ENCODE assay signal across 8 mouse cellular contexts in genomic region chr7:122067517-122068381, GRCm38 (mm10). TPM values are rescaled to one million over a fixed set of nuclear protein-coding genes. Genes with fewer than 3 reads are reported as not detected.
DNase-seq lines count a peak whose midpoint lies in the region; ATAC-seq and TF ChIP-seq lines count a peak whose summit lies in the region.

No protein-coding gene starts in this region.

- peaks cover 14% of the 10 kb centered on the region for H3K36me3 ChIP-seq in spleen, adult 2 months (ENCODE audit: control insufficient read depth, insufficient read depth, low read length)
- H3K36me3 ChIP-seq in forebrain, embryonic 12.5 days (replicated peaks), result peaks cover 38% of the 10 kb centered on the region
- H3K36me3 ChIP-seq in kidney, embryonic 15.5 days, result peaks cover 43% of the 10 kb centered on the region
- peaks cover 39% of the 10 kb centered on the region for H3K36me3 ChIP-seq in midbrain, embryonic 13.5 days

- no peak for TF ChIP-seq CTCF in spleen, adult 2 months (IDR thresholded peaks at IDR 0.05; ENCODE audit: extremely low read depth, insufficient read depth, insufficient read length, insufficient replicate concordance)

- peak; percentile 63 to 64 for DNase-seq in cerebellum, postnatal 10 days
- no peak for DNase-seq in cerebellum, adult 8-10 months
- peak in 1 of 2 experiments; percentile 19 for DNase-seq in spleen, adult 2 months (ENCODE audit: low read depth in 1 of 2, low spot score in 2 of 2)
- no peak for DNase-seq in spleen, adult 18-20 months

- H3K27me3 ChIP-seq in spleen, adult 2 months (ENCODE audit: control insufficient read depth, insufficient read depth, low read length), result no peaks in the 10 kb centered on the region
- no peaks in the 10 kb centered on the region for H3K27me3 ChIP-seq in forebrain, embryonic 12.5 days
- H3K27me3 ChIP-seq in kidney, embryonic 15.5 days, result no peaks in the 10 kb centered on the region
- no peaks in the 10 kb centered on the region for H3K27me3 ChIP-seq in midbrain, embryonic 13.5 days

- no peaks in the 10 kb centered on the region for H3K9me3 ChIP-seq in forebrain, embryonic 12.5 days
- H3K9me3 ChIP-seq in kidney, embryonic 15.5 days (replicated peaks), result no peaks in the 10 kb centered on the region
- H3K9me3 ChIP-seq in midbrain, embryonic 13.5 days, result no peaks in the 10 kb centered on the region

- H3K4me2 ChIP-seq in forebrain, embryonic 12.5 days, result peak overlapping the region; percentile 82
- peak overlapping the region; percentile 70 for H3K4me2 ChIP-seq in kidney, embryonic 15.5 days
- H3K4me2 ChIP-seq in midbrain, embryonic 13.5 days (replicated peaks), result peak overlapping the region; percentile 89

- H3K27ac ChIP-seq in spleen, adult 2 months (ENCODE audit: insufficient read depth, low read length), result peak overlapping the region; percentile 98
- peak overlapping the region; percentile 96 for H3K27ac ChIP-seq in forebrain, embryonic 12.5 days
- H3K27ac ChIP-seq in kidney, embryonic 15.5 days, result peak overlapping the region; percentile 98
- peak overlapping the region; percentile 97 for H3K27ac ChIP-seq in midbrain, embryonic 13.5 days

- TF ChIP-seq POLR2A in spleen, adult 2 months (IDR thresholded peaks at IDR 0.05; ENCODE audit: low read depth, low read length), result no peak

- peaks cover 5% of the 10 kb centered on the region for H3K4me1 ChIP-seq in spleen, adult 2 months (ENCODE audit: control insufficient read depth, insufficient read depth, insufficient read length)
- peaks cover 29% of the 10 kb centered on the region for H3K4me1 ChIP-seq in forebrain, embryonic 12.5 days
- H3K4me1 ChIP-seq in kidney, embryonic 15.5 days, result peaks cover 33% of the 10 kb centered on the region
- H3K4me1 ChIP-seq in midbrain, embryonic 13.5 days (replicated peaks), result peaks cover 37% of the 10 kb centered on the region

- H3K9ac ChIP-seq in forebrain, embryonic 12.5 days, result peak overlapping the region; percentile 97
- H3K9ac ChIP-seq in kidney, embryonic 15.5 days, result peak overlapping the region; percentile 92
- H3K9ac ChIP-seq in midbrain, embryonic 13.5 days (replicated peaks), result peak overlapping the region; percentile 97

- 1% methylated on average over 58 of the region's 58 CpGs for WGBS in spleen, adult 2 months
- 2% methylated on average over 58 of the region's 58 CpGs for WGBS in forebrain, embryonic 12.5 days
- under 1% methylated on average over 58 of the region's 58 CpGs for WGBS in kidney, embryonic 15.5 days
- whole genome bisulfite sequencing in midbrain, embryonic 13.5 days, result 1% methylated on average over 58 of the region's 58 CpGs

- ATAC-seq in forebrain, embryonic 12.5 days (ENCODE audit: low FRiP score), result no peak
- ATAC-seq in kidney, embryonic 15.5 days (replicated peaks; ENCODE audit: low FRiP score), result peak; percentile 13
- peak; percentile 59; the same call in 1 of the 2 replicates for ATAC-seq in midbrain, embryonic 13.5 days
- no peak for ATAC-seq in activated CD4-positive, CD25-positive, alpha-beta regulatory T cell, adult 4 months

- peak overlapping the region; percentile 85 for H3K4me3 ChIP-seq in spleen, adult 2 months (ENCODE audit: extremely low read depth, insufficient read depth, insufficient read length)
- H3K4me3 ChIP-seq in forebrain, embryonic 12.5 days (replicated peaks), result peak overlapping the region; percentile 100
- H3K4me3 ChIP-seq in kidney, embryonic 15.5 days (replicated peaks), result peak overlapping the region; percentile 74
- peak overlapping the region; percentile 99 for H3K4me3 ChIP-seq in midbrain, embryonic 13.5 days (replicated peaks)

RNA-seq across cellular contexts. Expression of gene Ears2, which starts 0.7 kb away (rescaled TPM):
- 7.9 and 10.4 TPM in 2 replicates for polyA plus RNA-seq in spleen, adult 2 months (2012; rRNA removed)
- polyA plus RNA-seq in forebrain, embryonic 12.5 days (2016; fragmentation: Nextera tagmentation; extraction: Ambion mirVana), result 15.0 and 16.1 TPM in 2 replicates
- polyA plus RNA-seq in kidney, embryonic 15.5 days (2015; fragmentation: Nextera tagmentation; extraction: Ambion mirVana), result 18.6 TPM in 2 replicates
- polyA plus RNA-seq in midbrain, embryonic 13.5 days (2015; fragmentation: Nextera tagmentation; extraction: Ambion mirVana), result 10.4 and 10.7 TPM in 2 replicates
- 1 to 10 TPM; 3.8 to 4.7 TPM for polyA plus RNA-seq in activated CD4-positive, CD25-positive, alpha-beta regulatory T cell, adult 4 months (2017; shearing (Covaris generic))

RNA-seq across cellular contexts. Expression of gene Ubfd1, which starts 0.8 kb away (rescaled TPM):
- polyA plus RNA-seq in spleen, adult 2 months (2012; rRNA removed), result 15.4 and 16.2 TPM in 2 replicates
- 78.9 and 83.5 TPM in 2 replicates for polyA plus RNA-seq in forebrain, embryonic 12.5 days (2016; fragmentation: Nextera tagmentation; extraction: Ambion mirVana)
- polyA plus RNA-seq in kidney, embryonic 15.5 days (2015; fragmentation: Nextera tagmentation; extraction: Ambion mirVana), result 65.3 and 66.2 TPM in 2 replicates
- 69.5 and 74.8 TPM in 2 replicates for polyA plus RNA-seq in midbrain, embryonic 13.5 days (2015; fragmentation: Nextera tagmentation; extraction: Ambion mirVana)
- polyA plus RNA-seq in activated CD4-positive, CD25-positive, alpha-beta regulatory T cell, adult 4 months (2017; shearing (Covaris generic)), result 10 to 100 TPM; 10.1 to 12.7 TPM

RNA-seq across cellular contexts. Expression of gene Ndufab1, which starts 33.9 kb away (rescaled TPM):
- 103 and 141 TPM in 2 replicates for polyA plus RNA-seq in spleen, adult 2 months (2012; rRNA removed)
- polyA plus RNA-seq in forebrain, embryonic 12.5 days (2016; fragmentation: Nextera tagmentation; extraction: Ambion mirVana), result 572 and 610 TPM in 2 replicates
- polyA plus RNA-seq in kidney, embryonic 15.5 days (2015; fragmentation: Nextera tagmentation; extraction: Ambion mirVana), result 703 and 789 TPM in 2 replicates
- polyA plus RNA-seq in midbrain, embryonic 13.5 days (2015; fragmentation: Nextera tagmentation; extraction: Ambion mirVana), result 635 and 660 TPM in 2 replicates
- polyA plus RNA-seq in activated CD4-positive, CD25-positive, alpha-beta regulatory T cell, adult 4 months (2017; shearing (Covaris generic)), result 100 to 1,000 TPM; 148 to 236 TPM

RNA-seq across cellular contexts. Expression of gene Gga2, which starts 46.7 kb away (rescaled TPM):
- polyA plus RNA-seq in spleen, adult 2 months (2012; rRNA removed), result 88.1 and 148 TPM in 2 replicates
- 72.5 and 73.7 TPM in 2 replicates for polyA plus RNA-seq in forebrain, embryonic 12.5 days (2016; fragmentation: Nextera tagmentation; extraction: Ambion mirVana)
- 89.4 and 95.4 TPM in 2 replicates for polyA plus RNA-seq in kidney, embryonic 15.5 days (2015; fragmentation: Nextera tagmentation; extraction: Ambion mirVana)
- polyA plus RNA-seq in midbrain, embryonic 13.5 days (2015; fragmentation: Nextera tagmentation; extraction: Ambion mirVana), result 55.4 and 58.0 TPM in 2 replicates
- 1 to 10 TPM in 1 of 2 experiments, under 1 TPM in 1; 0.83 to 2.4 TPM for polyA plus RNA-seq in activated CD4-positive, CD25-positive, alpha-beta regulatory T cell, adult 4 months (2017; shearing (Covaris generic))

Comparison
In these comparisons a context has a peak if more than half of its experiments do, and no peak if none do; other contexts are left out.
1. DNase-seq: peak in cerebellum, postnatal 10 days (2 of 2); none in cerebellum, adult 8-10 months (single experiment) and spleen, adult 18-20 months (0 of 2).
2. ATAC-seq: peak in kidney, embryonic 15.5 days (single experiment) and midbrain, embryonic 13.5 days (single experiment); none in forebrain, embryonic 12.5 days (single experiment) and activated CD4-positive, CD25-positive, alpha-beta regulatory T cell, adult 4 months (single experiment).
3. Peak in every context shown above with its lines, with median percentiles within 50 percentile points of each other: H3K27ac ChIP-seq, H3K4me3 ChIP-seq, H3K4me2 ChIP-seq and H3K9ac ChIP-seq.